Mouse (Mus musculus) midbrain, embryonic 10.5 days (tissue): ENCODE measurements around the gene Daam1. TPM values are rescaled to one million over a fixed set of nuclear protein-coding genes. Genes with fewer than 3 reads are reported as not detected.

Experiments used
- DNase-seq: peaks from one replicate; pipeline ENCODE4 v3.0.0-alpha.2; 2017; ENCODE audit warnings: low spot score
- H3K27ac ChIP-seq: fragments of 300-500 bp; sonication (generic); replicated peaks from 2 replicates; pipeline ENCODE4 v1.5.1; 2016; ENCODE audit warnings: mild to moderate bottlenecking
- H3K27me3 ChIP-seq: fragments of 300-500 bp; sonication (generic); 2 replicates; pipeline ENCODE4 v1.6.1; 2016; ENCODE audit warnings: low read depth, mild to moderate bottlenecking; ENCODE audit not compliant: poor library complexity, severe bottlenecking
- H3K36me3 ChIP-seq: fragments of 300-500 bp; sonication (generic); 2 replicates; pipeline ENCODE4 v1.6.1; 2016; ENCODE audit warnings: mild to moderate bottlenecking, moderate library complexity
- H3K4me1 ChIP-seq: fragments of 300-500 bp; sonication (generic); 2 replicates; pipeline ENCODE4 v1.6.1; 2016
- H3K4me3 ChIP-seq: fragments of 300-500 bp; sonication (generic); 2 replicates; pipeline ENCODE4 v1.5.1; 2016; ENCODE audit warnings: mild to moderate bottlenecking, moderate library complexity
- H3K9me3 ChIP-seq: fragments of 300-500 bp; sonication (generic); replicated peaks from 2 replicates; pipeline ENCODE4 v1.6.1; 2016; ENCODE audit warnings: mild to moderate bottlenecking
- WGBS: fragments of 180-500 bp; shearing (Covaris S2); methylation state at CpG from one replicate; pipeline ENCODE4 v1.1.7; 2016; 5-methylcytosine and 5-hydroxymethylcytosine counted together
- polyA plus RNA-seq: library from polyadenylated mRNA; unstranded; fragments of >200 nt; fragmentation: Nextera tagmentation; extraction: Ambion mirVana; gene quantifications from 2 replicates; pipeline ENCODE4 v1.2.1, GENCODE M21; 2016

Gene Daam1
- polyA plus RNA-seq, 1 experiment from 2014 or later: 9.3 TPM

DNA sequence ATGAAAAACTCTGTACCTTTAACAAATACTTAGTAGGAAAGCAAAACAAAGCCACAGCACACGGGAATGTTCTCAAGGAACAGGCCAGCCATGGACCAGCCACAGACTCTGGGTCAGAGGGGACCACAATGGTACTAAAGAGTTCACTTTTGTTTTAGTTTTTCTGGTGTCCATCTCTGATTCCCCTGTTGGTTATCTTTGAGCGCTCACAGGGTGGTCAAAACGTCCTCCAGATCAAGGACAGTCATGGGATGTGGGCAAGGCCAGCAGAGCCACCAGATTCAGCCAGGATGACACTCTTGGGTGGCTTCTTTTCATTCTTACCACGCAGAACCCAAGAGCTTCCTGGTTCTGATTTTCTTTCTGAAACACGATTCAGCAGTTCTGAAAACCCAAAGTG, 184.4 kb downstream of the Daam1 start:
- H3K36me3 ChIP-seq: no peaks in the 10 kb centered on the region
- no peaks in the 10 kb centered on the region for H3K27me3 ChIP-seq
- no peak overlapping the region for H3K4me3 ChIP-seq
- 73% methylated on average over 5 of the region's 5 CpGs for WGBS
- no peaks in the 10 kb centered on the region for H3K9me3 ChIP-seq
- no peaks in the 10 kb centered on the region for H3K4me1 ChIP-seq
- no peak for DNase-seq
- no peak overlapping the region for H3K27ac ChIP-seq

- H3K9me3 ChIP-seq: no peaks in the 10 kb centered on the region; the same call in 1 of the 2 replicates
- no peaks in the 10 kb centered on the region for H3K36me3 ChIP-seq
- no peak overlapping the region for H3K27ac ChIP-seq
- H3K4me3 ChIP-seq: no peak overlapping the region
- H3K27me3 ChIP-seq: no peaks in the 10 kb centered on the region
- WGBS: 89% methylated on average over 4 of the region's 4 CpGs
- DNase-seq: no peak
- H3K4me1 ChIP-seq: no peaks in the 10 kb centered on the region
Observed at GRCm38 (mm10) chr12:72020285-72020684, 189.4 kb downstream of the Daam1 start.

DNA sequence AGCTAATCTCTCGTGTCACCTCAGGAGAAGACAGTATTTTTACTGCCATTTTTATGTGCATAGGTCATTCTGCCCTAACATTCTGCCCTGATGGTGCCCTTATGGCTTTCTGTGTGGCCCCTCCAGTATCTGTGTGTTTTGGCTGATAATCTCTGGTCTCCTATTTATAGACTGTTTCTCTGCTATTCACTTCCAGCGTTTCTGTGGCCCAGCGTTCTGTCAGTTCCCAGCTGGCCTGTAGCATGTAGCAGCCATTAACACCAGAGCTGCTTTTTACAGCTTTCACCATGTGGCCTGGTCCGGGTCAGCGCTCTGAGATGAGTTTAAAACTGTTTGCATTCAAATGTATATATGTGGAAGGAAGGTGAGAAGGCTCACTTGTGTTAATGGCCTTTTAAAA, 190.7 kb downstream of the Daam1 start:
- 84% methylated on average over 5 of the region's 5 CpGs for WGBS
- DNase-seq: no peak
- Histone ChIP-seq H3K4me1 (no peaks in the 10 kb centered on the region), H3K4me3 (no peak overlapping the region), H3K36me3 (no peaks in the 10 kb centered on the region), H3K9me3 (no peaks in the 10 kb centered on the region; the same call in 1 of the 2 replicates), H3K27me3 (no peaks in the 10 kb centered on the region), H3K27ac (no peak overlapping the region)

DNA sequence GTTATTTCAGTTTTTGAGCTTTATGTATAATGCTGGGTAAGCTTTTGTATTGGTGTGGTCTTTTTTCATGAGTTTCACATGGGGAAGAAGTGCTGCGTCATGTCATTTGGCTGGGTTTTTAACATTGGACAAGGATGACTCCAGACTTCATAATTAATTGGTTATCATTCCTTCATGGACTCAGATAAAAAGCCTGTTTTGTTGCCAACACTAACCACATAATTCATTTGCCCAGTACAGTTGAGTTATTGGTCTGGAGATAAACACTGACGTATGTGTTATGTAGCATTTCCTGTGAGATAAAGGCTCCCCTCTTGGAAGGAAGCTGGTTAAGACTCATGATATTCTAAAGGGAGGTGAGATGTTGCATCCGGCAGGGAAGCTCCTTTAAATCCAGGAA, 191.9 kb downstream of the Daam1 start:
- Histone ChIP-seq H3K27me3 (no peaks in the 10 kb centered on the region), H3K4me3 (no peak overlapping the region), H3K9me3 (no peaks in the 10 kb centered on the region; the same call in 1 of the 2 replicates), H3K27ac (no peak overlapping the region), H3K4me1 (no peaks in the 10 kb centered on the region), H3K36me3 (no peaks in the 10 kb centered on the region)
- no peak for DNase-seq
- 98% methylated on average over 3 of the region's 3 CpGs for WGBS

- H3K4me1 ChIP-seq: no peaks in the 10 kb centered on the region
- 93% methylated on average over 5 of the region's 5 CpGs for WGBS
- no peaks in the 10 kb centered on the region; the same call in 1 of the 2 replicates for H3K9me3 ChIP-seq
- no peak for DNase-seq
- H3K27me3 ChIP-seq: no peaks in the 10 kb centered on the region
- no peaks in the 10 kb centered on the region for H3K36me3 ChIP-seq
- no peak overlapping the region for H3K4me3 ChIP-seq
- H3K27ac ChIP-seq: no peak overlapping the region
Observed at GRCm38 (mm10) chr12:72023572-72023971, 192.7 kb downstream of the Daam1 start.

DNA sequence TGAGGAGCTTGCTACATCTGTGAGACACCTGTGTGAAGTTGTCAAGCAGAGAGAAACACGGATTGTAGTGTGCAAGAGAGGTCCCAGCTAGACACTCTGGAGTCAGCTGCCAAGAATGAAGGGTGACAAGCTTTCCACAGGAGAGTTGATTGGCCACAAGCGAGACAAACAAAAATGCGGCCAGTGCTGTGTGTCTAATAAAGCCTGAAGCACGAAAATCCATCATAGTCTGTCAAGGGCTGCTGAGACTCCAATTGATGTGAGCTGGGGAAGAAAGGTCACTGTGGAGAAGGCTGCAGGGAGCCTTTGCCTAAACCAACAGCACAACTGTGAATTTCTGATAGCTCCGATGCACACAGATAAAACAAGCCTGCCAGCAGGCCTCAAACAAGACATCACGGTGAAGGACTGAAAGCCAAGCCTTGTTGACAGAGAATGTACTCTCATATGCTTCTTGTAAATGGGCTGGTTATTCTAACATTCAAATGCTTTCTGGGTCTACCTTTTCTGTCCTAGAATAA, 194.5 kb downstream of the Daam1 start:
- Histone ChIP-seq H3K4me3 (no peak overlapping the region), H3K27me3 (no peaks in the 10 kb centered on the region), H3K27ac (no peak overlapping the region), H3K36me3 (no peaks in the 10 kb centered on the region), H3K9me3 (no peaks in the 10 kb centered on the region; the same call in 1 of the 2 replicates), H3K4me1 (no peaks in the 10 kb centered on the region)
- 68% methylated on average over 6 of the region's 6 CpGs for WGBS
- DNase-seq: no peak

DNA sequence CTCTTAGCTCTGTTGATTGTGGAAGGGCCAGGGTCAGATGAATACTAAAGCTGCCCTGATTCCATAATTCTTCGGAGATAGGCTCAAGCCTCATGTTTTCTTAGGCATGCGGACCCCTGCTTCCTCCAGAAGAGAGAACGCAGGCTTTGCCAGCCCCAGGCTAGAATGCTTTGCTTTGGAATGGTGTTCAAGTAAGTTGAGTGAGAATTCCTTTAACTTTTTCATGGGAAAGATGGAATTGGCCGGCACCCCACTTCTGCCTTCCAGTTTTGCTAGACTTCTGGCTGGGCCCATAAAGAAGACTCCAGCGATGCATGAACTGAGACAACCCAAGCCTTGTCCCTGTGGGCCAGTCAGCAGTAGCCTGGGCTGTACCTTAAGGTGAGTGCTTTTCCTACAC, 200.3 kb downstream of the Daam1 start:
- H3K27ac ChIP-seq: no peak overlapping the region
- 89% methylated on average over 5 of the region's 5 CpGs for WGBS
- no peak overlapping the region for H3K4me3 ChIP-seq
- DNase-seq: no peak
- H3K27me3 ChIP-seq: no peaks in the 10 kb centered on the region
- H3K9me3 ChIP-seq: no peaks in the 10 kb centered on the region
- no peaks in the 10 kb centered on the region for H3K4me1 ChIP-seq
- no peaks in the 10 kb centered on the region for H3K36me3 ChIP-seq

DNA sequence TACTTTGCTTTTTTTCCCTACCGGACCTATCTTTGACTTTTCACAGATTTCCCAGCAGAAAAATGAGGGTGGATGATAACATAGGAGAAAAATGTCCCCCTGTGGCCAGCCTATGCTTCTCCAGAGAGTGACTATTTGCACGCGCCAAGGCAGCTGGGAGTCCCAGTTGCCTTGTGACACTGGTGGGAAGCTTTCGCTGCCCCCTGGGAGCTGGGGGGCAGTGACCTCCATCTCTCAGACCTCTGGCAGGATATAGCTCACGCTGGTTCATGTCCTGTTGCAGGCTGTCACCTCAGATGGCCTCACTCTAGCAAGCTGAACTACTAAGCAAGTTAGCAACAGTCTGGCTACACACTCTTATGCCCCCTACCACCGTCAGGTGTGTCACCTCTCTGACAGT, 200.9 kb downstream of the Daam1 start:
- Histone ChIP-seq H3K27me3 (no peaks in the 10 kb centered on the region), H3K27ac (no peak overlapping the region), H3K4me1 (no peaks in the 10 kb centered on the region), H3K36me3 (no peaks in the 10 kb centered on the region), H3K4me3 (no peak overlapping the region), H3K9me3 (no peaks in the 10 kb centered on the region)
- no peak for DNase-seq
- 88% methylated on average over 6 of the region's 6 CpGs for WGBS

DNA sequence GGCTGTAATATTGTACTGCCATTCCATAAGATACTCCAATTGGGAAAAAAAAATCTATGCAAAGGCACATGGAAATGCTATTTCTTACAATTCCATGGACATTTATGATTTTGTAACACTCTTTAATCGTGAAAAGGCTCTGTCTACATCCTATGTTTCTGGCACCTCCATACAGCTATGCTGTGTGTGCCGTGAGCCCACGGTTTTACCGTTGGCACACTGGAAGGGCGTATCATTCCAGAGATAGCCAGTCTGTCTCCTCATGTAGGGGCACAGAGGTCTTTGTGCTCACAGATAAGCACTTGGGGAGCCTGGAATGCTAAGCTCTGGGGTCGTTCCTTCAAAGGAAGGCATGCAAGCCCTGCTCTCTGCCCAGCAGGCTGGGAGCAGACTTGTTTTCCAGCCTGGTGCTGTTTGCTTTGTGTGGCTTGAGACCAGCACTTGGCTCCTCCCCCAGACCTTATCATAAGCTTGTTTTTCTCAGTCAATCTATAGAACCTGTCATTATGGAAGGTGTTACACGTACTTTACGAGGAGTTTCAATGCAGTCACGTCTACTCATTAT, 205.3 kb downstream of the Daam1 start:
- no peak overlapping the region for H3K27ac ChIP-seq
- H3K9me3 ChIP-seq: no peaks in the 10 kb centered on the region
- no peak for DNase-seq
- no peaks in the 10 kb centered on the region for H3K4me1 ChIP-seq
- no peaks in the 10 kb centered on the region for H3K27me3 ChIP-seq
- no peak overlapping the region for H3K4me3 ChIP-seq
- H3K36me3 ChIP-seq: no peaks in the 10 kb centered on the region
- 72% methylated on average over 9 of the region's 9 CpGs for WGBS

DNA sequence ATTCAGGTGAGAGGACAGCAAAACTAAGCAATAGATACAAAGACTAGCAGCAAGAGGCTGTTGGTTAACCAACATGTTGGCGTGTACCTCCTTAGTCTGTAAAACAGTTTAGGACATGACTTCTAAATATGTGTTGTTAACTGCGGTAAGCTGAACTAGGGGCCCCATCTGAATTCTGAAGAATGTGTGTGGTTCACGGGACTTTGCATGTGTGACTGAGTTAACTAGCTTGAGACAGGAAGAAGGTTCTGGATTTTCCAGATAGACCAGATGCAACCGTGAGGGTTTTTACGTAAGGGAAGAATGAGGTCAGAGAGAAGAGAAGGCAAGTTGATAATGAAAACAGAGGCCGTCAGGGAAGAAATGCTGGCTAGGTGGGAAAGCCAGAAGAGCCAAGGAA, 206.2 kb downstream of the Daam1 start:
- no peaks in the 10 kb centered on the region for H3K9me3 ChIP-seq
- 90% methylated on average over 6 of the region's 6 CpGs for WGBS
- no peak overlapping the region for H3K27ac ChIP-seq
- no peaks in the 10 kb centered on the region for H3K4me1 ChIP-seq
- H3K36me3 ChIP-seq: no peaks in the 10 kb centered on the region
- H3K4me3 ChIP-seq: no peak overlapping the region
- no peaks in the 10 kb centered on the region for H3K27me3 ChIP-seq
- DNase-seq: no peak

GRCm38 (mm10) chr12:72038866-72039265, 208.0 kb downstream of the Daam1 start:
- no peaks in the 10 kb centered on the region for H3K4me1 ChIP-seq
- no peak overlapping the region for H3K27ac ChIP-seq
- 72% methylated on average over 2 of the region's 2 CpGs for WGBS
- DNase-seq: no peak
- H3K36me3 ChIP-seq: no peaks in the 10 kb centered on the region
- no peak overlapping the region for H3K4me3 ChIP-seq
- H3K9me3 ChIP-seq: no peaks in the 10 kb centered on the region
- H3K27me3 ChIP-seq: no peaks in the 10 kb centered on the region

DNA sequence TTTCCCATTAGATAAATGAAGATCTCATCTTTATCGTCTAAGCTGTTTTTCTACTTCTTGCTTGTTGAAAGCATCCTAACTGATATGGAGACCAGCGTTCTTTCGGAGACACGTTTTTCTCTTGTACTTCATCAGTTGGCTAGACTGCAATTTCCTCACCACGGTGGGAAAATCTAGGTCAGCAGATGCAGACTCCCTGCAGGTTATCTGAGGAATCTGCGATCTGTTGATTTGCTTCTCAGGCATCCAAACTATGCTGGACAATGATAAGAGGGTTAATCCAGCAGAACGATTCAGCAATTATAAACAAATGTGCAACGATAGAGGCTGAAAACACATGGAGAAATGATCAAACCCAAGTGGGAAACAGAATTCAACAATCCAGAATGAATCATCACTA, 208.6 kb downstream of the Daam1 start:
- no peak for DNase-seq
- Histone ChIP-seq H3K36me3 (no peaks in the 10 kb centered on the region), H3K27me3 (no peaks in the 10 kb centered on the region), H3K9me3 (no peaks in the 10 kb centered on the region), H3K4me3 (no peak overlapping the region), H3K27ac (no peak overlapping the region), H3K4me1 (no peaks in the 10 kb centered on the region)
- 83% methylated on average over 8 of the region's 8 CpGs for WGBS

DNA sequence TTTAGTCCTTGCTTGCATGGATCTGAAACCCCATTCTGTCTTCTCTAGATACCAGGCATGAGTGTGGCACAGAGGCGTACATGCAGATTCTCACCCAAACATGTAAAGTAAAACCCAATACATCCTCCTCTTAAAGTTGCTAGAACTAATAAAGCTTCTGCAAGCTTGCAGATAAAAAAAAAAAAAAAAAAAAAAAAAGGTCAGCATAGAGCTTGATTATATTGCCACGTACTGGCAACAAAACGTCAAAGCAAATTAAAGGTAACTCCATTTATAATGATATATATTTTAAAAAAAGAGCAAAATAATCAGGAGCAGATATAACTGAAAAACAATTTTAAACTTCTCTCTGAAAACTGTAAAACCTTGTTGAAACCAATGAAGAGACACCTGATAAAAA, 210.4 kb downstream of the Daam1 start:
- WGBS: 98% methylated on average over 3 of the region's 3 CpGs
- Histone ChIP-seq H3K27me3 (no peaks in the 10 kb centered on the region), H3K27ac (no peak overlapping the region), H3K4me1 (no peaks in the 10 kb centered on the region), H3K4me3 (no peak overlapping the region), H3K9me3 (no peaks in the 10 kb centered on the region), H3K36me3 (no peaks in the 10 kb centered on the region)
- DNase-seq: no peak
